Mouse (Mus musculus): ENCODE measurements around the gene S1pr5. TPM values are rescaled to one million over a fixed set of nuclear protein-coding genes. Genes with fewer than 3 reads are reported as not detected.
"Not testable (repeated sequence)": the region's sequence is repeated elsewhere in the genome, so short reads cannot be mapped to it uniquely, and the experiment has no call there.

Gene S1pr5
- 1 to 10 TPM in 1 of 2 experiments, under 1 TPM in 1; 0.69 to 1.1 TPM for total RNA-seq (2021)

DNA sequence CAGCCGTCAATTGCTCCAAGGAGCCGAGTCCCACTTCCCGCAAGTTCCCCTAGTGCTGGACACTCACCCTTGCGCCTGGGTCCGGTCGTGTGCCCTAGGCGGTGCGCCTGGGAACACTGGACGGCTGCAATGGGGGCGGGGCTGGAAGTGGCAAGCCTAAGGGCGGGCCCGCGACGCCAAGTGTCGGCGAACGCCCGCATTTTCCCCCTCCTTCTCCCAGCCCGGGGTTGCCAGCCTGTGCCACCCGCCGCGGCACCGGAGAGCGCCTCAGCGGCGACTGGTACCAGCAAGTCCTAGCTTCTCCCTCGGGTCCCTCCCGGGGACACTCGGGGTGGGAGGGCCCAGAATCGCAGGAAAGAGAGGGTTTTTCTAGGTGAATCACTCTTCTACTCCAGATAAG, at the start of gene S1pr5:
Gene S1pr5 (minus strand): TSS at position 118 of the 400 bp plus-strand sequence.
- DNase-seq, result peak in 1 of 2 experiments; percentile 22
- intact Hi-C loops (cut with DNase I), result no loop called here

DNA sequence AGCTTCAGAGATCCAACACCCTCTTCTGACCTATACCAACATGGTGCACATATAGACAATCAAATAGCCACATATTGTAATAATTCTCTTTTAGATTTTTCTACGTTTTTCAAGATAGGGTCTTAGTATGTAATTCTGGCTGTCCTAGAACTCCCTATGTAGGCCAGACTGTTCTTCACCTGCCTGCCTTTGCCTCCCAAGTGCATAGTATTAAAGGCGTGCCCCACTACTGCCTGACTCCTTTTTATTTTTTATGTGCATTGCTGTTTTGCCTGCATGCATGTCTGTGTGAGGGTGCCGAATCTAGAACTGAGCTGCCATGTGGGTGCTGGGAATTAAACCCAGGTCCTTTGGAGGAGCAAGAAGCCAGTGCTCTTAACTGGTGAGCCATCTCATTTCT, 44.0 kb upstream of the S1pr5 start:
- intact Hi-C loops (cut with DNase I), result no loop called here
- no peak for DNase-seq

DNA sequence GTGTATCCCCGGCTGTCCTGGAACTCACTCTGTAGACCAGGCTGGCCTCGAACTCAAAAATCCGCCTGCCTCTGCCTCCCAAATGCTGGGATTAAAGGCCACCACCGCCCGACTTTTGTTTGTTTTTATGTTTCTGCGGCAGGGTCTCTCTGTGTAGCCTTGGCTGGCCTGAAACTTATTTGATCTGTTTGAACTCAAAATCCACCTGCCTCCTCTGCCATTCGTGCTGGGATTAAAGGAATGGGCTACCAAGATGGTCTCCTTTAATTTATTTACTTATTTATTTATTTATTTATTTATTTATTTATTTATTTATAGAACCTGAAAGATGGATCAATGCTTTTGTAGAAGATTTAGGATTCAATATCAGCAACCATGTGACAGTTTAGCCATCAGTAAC, 43.6 kb upstream of the S1pr5 start:
- DNase-seq, result not testable (repeated sequence)
- intact Hi-C loops (cut with DNase I), result loop anchor here (2.0 kb wide), 1 partner anchor 53 kb away; the partner anchor contains the start of gene Keap1

DNA sequence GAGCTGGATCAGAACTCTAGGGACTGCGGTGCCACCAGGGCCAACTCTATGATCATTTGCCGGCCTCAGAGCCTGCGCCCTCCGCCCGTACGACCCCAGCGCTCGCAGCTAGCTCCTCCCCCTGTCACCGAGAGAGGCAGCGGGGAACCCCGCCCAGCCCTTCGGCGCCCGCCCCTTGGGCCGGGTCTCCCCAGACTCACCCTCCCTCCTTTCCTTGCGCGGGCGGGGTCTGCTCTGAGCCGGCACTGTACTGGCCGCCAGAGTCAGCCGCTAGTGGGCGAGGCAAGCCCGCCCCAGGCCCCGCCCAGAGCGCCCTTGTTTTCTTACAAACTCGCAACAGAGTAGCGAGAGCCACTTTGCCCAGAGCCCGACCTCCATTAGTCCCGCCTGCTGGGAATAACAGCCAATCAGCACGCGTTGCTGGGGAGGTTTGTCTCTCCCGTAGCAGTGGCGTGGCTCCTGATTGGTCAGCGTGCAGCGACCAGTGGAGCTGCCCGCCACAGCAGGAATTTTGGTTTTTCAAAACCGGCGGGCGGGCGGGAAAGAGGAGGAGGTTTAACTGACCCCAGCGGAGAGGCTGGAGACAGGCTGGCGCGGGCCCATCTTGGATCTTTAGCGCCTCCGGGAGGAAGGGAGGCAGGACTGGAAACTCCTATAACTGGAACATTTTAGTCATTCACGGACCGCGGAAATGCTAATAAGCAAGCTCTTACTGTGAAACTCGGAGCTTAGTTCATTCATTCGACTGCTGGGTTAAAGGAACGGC, 43.0 kb upstream of the S1pr5 start, which contains the start of gene Cdkn2d:
Gene Cdkn2d (minus strand): TSS at position 386 of the 766 bp plus-strand sequence.
- DNase-seq, result peak; percentile 99
- intact Hi-C loops (cut with DNase I), result loop anchor here (2.0 kb wide), 1 partner anchor 52 kb away; the partner anchor contains the start of gene Keap1

DNA sequence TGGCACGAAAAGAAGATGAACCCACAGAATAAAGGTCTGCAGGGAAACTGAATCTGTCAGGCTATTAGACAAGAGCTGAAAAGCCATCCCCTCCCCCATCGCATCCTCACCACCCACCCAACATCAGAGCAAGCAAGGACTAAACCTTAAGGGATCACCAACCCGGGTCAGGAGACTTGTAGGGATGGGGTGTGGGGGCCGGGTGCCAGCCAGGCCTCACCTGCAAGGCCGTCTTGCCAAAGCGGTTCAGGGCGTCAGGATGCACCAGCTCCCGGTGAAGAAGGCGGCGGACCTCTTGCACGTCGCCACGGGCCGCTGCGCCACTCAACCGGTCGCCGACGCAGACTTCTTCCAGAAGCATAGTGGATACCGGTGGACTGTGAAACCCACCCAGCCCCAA, 42.3 kb upstream of the S1pr5 start:
- intact Hi-C loops (cut with DNase I), result loop anchor here (2.0 kb wide), 1 partner anchor 52 kb away; the partner anchor contains the start of gene Keap1
- DNase-seq, result no peak

DNA sequence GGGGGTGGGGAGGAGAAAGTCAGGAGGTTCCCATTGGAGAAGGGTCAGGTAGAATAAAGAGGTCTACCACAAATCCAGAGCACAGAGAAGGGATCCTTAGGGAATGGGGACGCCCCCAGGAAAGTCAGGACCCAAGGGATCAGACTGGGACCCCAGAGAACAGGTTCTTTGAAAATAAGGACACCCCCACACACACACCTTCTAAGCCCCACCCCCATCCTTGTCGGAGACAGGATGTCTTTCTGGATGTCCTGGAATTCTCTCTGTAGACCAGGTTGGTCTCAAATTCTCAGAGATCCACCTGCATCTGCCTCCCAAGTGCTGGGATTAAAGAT, 41.1 kb upstream of the S1pr5 start:
- DNase-seq, result no peak
- intact Hi-C loops (cut with DNase I), result no loop called here

DNA sequence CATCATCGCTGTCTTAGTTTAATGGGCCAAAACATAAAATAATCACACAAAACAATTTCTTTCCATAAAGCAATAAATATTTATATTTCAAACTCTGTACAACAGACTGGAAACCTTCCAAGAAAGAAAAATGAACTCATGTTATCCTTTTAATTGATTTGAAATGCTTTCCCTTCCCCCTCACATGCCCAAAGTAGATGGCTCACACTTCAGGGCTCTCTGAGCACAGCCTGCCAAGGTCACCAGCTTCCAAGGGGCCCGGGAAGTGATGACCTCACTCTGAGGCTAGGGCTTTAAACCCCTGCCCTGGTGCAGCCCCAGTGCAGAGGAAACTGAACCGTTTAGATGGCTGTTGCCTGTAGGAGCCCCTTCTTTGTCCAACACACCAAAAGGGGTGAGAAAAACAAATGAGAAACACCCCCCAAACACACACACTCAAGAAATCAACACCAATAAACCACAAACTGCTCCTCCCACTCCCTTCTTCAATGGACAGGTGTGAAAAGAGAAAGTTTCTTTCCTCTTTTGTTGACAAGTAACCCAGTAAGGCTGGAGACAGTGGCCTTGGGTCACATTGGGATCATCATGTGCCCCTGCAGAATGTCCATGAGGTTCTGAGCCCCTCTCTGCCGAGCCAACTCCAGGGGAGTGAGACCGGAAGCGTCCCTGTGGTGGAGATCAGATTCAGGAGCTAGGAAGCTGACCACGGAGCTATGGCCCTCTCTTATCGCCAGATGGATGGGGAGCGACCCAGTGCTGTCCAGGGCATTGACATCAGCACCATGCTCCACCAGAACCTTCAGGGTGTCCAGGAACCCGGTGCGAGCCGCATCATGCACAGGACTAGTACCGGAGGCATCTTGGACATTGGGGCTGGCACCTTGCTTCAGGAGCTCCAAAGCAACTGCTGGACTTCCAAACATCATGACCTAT, 40.4 kb upstream of the S1pr5 start:
- intact Hi-C loops (cut with DNase I), result no loop called here

DNA sequence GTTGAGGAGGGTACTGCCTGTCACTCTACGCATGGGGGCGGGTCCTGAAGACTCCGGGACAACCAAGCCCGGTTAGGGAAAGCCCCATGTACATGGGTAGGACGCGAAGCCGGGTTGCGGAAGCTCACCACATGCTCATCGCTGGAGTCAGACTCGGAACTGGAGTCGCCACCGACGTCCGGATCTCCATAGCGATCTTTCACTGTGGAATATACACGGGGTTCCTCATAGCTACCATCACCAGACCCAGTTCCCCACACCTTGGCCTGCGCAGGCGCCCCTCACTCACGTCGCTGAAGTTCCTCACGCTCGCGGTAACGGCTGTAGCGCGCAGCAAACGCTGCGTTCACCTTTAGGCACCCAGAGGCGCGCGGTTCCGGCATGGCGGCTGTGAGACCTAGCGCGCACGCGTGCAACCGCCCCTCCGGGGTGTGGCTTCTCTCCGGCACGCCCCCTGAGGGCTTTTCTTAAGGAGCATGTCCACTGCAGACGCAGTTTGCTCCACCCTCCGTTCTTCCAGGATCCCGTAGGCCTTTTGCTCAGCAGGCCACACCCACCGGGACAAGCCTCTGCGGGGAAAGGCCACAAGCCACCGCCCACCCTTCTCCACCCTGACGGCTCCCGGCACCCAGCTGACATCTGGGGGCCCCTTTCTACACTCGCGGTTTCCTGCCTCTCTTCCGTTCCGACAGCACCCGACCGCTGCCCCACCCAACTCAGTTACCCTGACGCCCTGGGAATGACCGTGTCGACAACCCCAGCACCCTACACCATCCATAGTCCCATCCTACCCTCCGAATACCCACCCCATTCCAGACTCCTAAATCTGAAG, 39.5 kb upstream of the S1pr5 start, which contains the start of gene Kri1:
Gene Kri1 (minus strand): TSS at position 399 of the 832 bp plus-strand sequence.
- intact Hi-C loops (cut with DNase I), result loop anchor here (1.0 kb wide), 1 partner anchor 21 kb away; no protein-coding TSS in a partner anchor
- peak; percentile 98 for DNase-seq

More for the DNA sequence above, 40.4 kb upstream of the S1pr5 start:
- no peak for DNase-seq

DNA sequence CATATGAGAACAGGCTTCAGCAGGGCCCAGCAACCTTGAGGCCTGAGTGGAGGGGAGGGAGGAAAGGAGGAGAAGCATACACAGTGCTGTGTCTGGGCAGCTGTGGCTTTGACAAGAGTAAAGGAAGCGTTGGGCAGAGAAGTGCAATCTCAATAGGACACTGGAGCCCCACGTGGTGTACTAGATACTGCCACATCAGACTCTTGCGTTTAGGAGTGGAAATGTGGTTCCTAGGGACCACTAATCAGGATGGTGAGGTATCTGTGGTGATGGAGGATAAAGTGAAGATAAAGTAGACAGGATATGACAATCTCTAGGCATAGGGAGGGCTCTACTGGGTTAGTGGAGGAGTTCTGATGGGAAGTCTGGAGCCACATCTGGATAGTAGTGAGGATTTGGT, 38.5 kb upstream of the S1pr5 start:
- intact Hi-C loops (cut with DNase I), result loop anchor here (1.0 kb wide), 1 partner anchor 20 kb away; no protein-coding TSS in a partner anchor
- no peak for DNase-seq

DNA sequence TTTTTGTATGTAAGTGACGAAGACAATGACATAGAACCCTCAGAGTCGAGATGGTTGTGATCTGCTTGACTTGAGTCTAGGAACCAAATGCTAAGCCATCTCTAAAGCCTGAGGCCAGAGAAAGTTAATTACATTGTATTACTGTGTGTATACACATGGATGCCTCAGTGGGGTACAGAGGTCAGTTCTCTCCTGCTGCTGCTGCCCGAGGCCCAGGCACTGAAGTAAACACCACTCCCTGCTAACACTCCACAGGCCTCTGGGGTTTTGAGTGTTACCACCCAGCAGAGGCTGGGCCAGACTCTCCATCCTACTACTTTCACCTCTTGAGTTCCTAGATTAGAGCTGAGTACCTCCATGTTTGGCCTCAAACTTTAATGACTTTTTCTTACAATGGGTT, 35.8 kb upstream of the S1pr5 start:
- intact Hi-C loops (cut with DNase I), result no loop called here
- no peak for DNase-seq

DNA sequence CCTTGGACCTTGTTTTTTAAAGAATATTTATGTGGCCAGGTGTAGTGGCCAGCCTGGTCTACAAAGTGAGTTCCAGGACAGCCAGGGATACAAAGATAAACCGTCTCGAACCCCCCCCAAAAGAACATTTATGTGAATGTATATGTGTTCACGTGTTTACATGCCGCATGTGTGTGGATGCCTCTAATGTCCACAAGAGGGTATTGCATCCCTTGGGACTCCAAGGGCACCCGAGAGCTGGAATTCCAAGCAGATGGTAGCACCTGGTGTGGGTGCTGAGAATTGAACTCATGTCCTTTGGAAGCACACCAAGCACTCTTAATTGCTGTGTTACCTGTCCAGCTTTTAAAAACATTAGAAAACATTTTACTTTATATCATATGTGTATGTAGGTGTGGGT, 35.3 kb upstream of the S1pr5 start:
- DNase-seq, result no peak
- intact Hi-C loops (cut with DNase I), result no loop called here

DNA sequence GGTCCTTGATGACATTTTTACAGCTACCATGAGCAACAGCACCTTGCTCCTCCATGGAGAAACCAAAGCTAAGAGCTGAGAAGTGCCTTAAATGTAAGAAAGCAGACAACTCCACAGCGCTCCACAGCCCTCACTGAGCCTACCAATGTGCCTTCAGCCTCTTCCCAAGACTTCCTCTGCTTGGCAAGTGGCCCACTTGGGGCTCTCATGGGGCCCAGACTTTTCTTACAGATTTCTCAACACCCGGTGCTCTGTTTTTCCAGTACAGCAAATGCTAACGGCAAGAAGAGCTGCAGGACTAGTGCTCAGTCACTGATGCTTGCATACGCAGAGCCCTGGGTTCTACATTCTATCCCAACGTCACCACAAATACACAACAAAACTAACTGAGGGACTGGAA, 29.5 kb upstream of the S1pr5 start:
- no peak for DNase-seq
- intact Hi-C loops (cut with DNase I), result no loop called here

DNA sequence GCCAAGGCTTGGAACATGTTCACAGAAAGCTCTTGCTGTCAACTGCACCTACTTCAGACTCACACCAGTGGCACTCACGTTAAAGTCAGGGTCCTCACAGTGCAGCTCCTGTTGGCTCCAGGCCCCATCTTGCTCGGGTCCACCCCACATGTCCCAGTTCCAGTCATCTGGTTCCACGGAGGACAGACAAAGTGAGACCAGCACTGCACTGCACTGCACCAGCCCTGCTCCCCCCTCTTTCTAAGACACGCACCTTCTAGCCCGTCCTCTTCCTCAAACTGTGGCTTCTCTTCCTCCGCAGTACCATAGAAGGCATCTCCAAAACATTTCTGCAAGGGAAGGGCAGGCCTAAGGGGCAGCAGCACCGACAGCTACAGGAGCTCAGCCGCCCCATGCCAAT, 28.1 kb upstream of the S1pr5 start:
- intact Hi-C loops (cut with DNase I), result no loop called here
- DNase-seq, result no peak

DNA sequence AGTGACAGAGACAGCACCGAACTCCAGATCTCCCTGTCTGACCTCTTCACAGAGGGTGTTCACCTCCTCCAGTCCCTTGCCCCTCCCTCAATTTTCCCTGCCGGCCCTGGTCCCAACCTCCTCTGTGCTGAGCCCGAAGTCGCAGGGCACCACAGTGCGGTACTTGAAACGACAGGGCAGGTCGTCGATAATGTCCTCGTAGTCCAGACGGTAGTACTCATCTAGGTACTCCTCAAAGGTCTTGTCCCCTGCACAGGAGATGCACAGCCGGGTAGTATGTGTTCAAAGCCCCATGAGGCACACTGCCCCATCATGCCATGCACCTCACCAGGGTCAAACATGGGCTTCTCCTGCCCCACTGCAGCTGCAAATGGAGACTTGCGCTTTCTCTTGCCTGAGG, 27.5 kb upstream of the S1pr5 start:
- no peak for DNase-seq
- intact Hi-C loops (cut with DNase I), result no loop called here

DNA sequence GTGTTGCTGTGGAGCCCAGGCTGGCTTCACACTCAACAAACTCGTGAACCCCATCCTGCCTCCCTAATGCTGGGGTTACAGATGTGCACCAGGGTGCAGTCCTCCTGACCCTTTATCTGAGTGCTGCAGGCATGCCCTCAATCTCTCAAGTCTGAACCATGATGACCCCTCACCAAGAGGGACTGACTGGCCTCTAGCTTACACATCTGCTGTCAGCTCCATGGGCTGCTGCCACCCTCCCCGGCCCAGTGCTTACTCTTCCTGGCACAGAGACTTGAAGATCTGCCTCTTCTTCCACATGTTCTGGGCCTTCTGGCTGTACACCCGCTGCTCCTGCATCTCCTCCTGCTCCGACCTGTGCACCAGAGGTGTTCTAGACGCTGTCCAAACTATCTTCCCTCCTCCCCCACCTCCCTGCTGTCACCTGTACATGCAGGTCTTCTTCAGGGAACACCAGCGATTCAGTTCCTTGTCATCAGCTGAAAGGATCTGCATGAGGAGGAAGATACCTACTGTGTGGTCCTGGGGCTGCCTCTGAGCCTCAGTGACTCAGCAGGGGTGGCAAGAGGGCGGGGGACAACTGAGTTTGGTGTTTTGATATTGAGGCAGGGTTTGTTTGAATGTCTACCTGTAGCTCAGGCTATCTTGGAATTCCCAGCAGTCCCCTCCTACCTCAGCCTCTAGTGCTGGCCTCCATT, 26.9 kb upstream of the S1pr5 start:
- no peak for DNase-seq
- intact Hi-C loops (cut with DNase I), result no loop called here

DNA sequence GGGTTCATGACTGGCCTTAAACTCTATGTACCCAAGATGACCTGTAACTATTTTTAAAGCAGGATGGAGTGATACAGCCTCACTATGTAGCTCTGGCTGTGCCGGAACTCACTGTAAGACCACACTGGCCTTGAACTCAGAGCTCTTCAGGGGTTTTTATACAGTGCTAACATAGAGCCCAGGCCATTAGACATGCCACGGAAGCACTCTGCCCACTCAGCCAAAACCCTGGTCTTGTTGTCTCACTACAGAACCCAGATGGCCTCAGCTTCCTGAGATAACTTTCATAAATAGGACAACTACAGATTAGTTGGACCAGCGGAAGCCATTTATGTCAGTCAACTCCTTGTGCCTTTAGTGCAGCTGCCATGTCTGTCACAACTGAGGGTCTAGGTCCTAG, 26.1 kb upstream of the S1pr5 start:
- no peak for DNase-seq
- intact Hi-C loops (cut with DNase I), result no loop called here

DNA sequence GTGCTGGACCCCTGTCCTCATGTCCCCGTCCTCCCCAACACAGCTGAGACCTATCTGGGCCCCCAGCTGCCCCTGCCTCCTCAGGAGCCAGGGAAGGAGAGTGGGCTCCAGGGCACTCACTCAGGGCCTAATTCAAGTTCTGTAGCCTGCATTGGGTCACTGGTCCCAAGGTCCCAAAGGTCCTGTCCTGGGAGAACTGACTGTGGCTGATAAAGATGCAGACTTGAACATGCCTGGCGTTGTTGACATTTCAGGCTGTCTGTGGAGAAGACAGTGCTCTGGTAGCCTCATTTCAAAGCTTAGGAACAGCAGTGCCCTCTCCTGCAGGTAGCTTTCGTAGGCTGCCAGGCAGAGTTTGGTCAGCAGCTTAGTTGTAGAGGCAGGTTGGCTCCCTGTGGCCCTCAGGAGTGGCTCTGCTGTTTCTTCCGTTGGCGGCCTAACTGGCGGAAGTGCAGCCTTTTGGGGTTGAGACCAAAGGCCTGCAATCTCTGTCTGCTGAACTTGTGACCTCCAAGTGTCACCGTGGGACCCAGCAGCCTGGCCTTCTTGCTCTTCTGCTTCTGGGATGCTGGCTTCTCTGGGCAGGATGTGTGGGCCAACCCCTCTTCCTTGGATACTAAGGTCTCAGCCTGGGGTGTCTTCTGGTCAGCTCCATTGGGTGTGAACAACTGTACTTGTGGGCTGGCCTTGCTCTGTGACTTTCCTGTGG, 25.4 kb upstream of the S1pr5 start:
- intact Hi-C loops (cut with DNase I), result no loop called here
- no peak for DNase-seq

DNA sequence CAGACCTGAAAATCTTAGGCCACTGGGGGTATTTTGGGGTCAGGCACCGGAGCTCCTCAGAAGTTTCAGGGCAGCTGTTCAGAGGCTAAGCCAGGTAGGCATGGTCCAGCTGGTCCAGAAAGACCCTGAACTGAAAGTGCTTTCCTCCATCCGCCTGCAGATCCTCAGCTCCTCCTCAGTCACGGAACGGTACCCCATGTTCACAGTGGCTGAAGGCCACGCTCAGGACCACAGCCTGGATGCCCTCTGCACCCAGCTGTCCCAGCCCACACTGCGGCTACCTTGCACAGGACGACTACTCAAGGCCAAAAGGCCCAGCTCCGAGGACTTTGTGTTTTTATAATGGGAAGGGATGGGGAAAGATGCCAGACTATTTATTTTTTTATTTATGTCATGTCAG, 24.9 kb upstream of the S1pr5 start:
- intact Hi-C loops (cut with DNase I), result no loop called here
- no peak for DNase-seq

DNA sequence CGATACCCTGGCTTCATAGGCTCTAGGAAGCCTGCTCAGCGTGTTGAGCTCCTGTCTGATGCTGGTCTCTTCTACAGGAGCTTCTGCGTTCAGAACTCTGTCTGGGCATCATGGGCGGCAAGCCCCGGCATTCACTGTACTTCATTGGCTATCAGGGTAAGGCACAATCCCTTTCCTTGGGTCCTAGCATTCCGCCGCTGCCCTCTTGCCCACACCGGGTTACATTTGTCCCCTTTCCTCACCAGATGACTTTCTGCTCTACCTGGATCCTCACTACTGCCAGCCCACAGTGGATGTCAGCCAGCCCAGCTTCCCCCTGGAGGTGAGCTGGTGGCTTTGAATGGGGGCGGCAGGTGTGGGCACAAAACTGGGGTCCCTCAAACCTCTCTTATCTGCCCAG, 24.1 kb upstream of the S1pr5 start:
- no peak for DNase-seq

More for the DNA sequence above, 24.1 kb upstream of the S1pr5 start:
- intact Hi-C loops (cut with DNase I), result no loop called here
